Mouse (Mus musculus) ES-Bruce4 (cell line): ENCODE results near the gene Tmbim1. TPM values are rescaled to one million over a fixed set of nuclear protein-coding genes. Genes with fewer than 3 reads are reported as not detected.

Source experiments
- H3K27ac ChIP-seq: 2 replicates; pipeline ENCODE4 v1.5.1; 2012; ENCODE audit warnings: low read length, inconsistent platforms; ENCODE audit not compliant: insufficient read depth
- H3K27me3 ChIP-seq: 2 replicates; pipeline ENCODE4 v1.6.1; 2012; ENCODE audit warnings: mild to moderate bottlenecking, low read length, inconsistent platforms; ENCODE audit not compliant: control insufficient read depth, poor library complexity, insufficient read depth, severe bottlenecking
- H3K36me3 ChIP-seq: 2 replicates; pipeline ENCODE4 v1.6.1; 2012; ENCODE audit warnings: inconsistent platforms, mild to moderate bottlenecking, low read length, moderate library complexity; ENCODE audit not compliant: control insufficient read depth, poor library complexity, insufficient read depth, severe bottlenecking
- H3K4me1 ChIP-seq: one replicate; pipeline ENCODE4 v1.8.1; 2011; ENCODE audit warnings: low read length; ENCODE audit not compliant: control insufficient read depth, insufficient read depth
- H3K4me3 ChIP-seq: 2 replicates; pipeline ENCODE4 v1.5.1; 2011; ENCODE audit warnings: low read depth, mild to moderate bottlenecking, low read length
- H3K9ac ChIP-seq: 2 replicates; pipeline ENCODE4 v1.6.1; 2012; ENCODE audit warnings: low read depth, mild to moderate bottlenecking, inconsistent platforms; ENCODE audit not compliant: poor library complexity, severe bottlenecking
- H3K9me3 ChIP-seq: replicated peaks from 2 replicates; pipeline ENCODE4 v1.6.1; 2012; ENCODE audit warnings: mild to moderate bottlenecking, low read length, inconsistent platforms; ENCODE audit not compliant: control insufficient read depth, poor library complexity, insufficient read depth, severe bottlenecking
- CTCF ChIP-seq: IDR thresholded peaks from one replicate; pipeline ENCODE4 v1.8.1; 2011; ENCODE audit warnings: low read depth, low read length
- EP300 ChIP-seq: IDR thresholded peaks from 2 replicates; pipeline ENCODE4 v1.6.1; 2011; ENCODE audit warnings: low read depth, low read length; ENCODE audit not compliant: insufficient read depth
- POLR2A ChIP-seq: IDR thresholded peaks from one replicate; pipeline ENCODE4 v1.8.1; 2011; ENCODE audit warnings: low read length; ENCODE audit not compliant: insufficient read depth
- polyA plus RNA-seq: library from polyadenylated mRNA; stranded (reverse); fragments of >200 nt; gene quantifications from 2 replicates; pipeline ENCODE4 v1.2.4, GENCODE M21; 2011; ENCODE audit warnings: low read depth; ENCODE audit not compliant: missing spikeins, insufficient read depth, insufficient read length

Tmbim1 gene
- polyA plus RNA-seq, 1 experiment = 58.8 TPM

DNA sequence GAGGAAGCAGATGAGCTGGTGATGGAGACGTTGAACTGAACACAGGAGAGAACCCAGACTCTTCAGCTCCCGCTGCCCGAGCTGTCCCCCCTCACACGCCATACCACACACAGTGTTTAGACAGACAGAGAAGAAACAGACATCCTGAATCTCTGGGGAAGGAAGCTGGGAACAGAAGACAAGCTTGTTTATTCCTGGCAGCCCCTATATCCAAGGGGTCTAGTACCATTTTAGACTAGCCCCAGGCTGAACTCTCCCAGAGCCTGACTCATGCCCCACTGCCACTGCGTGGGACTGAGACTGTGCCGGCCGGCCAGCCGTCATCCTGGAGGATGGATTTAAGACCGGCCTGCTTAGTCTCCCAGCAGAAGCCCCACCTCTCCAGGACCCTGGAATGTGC, 30.4 kb downstream of the Tmbim1 start:
- Histone ChIP-seq H3K36me3 (0 out of 2 replicates have a peak, but pooled peaks cover 2% of the 10 kb centered on the region), H3K4me1 (no peaks in the 10 kb centered on the region), H3K9me3 (no peaks in the 10 kb centered on the region), H3K9ac (no peak overlapping the region), H3K4me3 (no peak overlapping the region), H3K27ac (no peak overlapping the region), H3K27me3 (no peaks in the 10 kb centered on the region)
- no peak for TF ChIP-seq POLR2A
- TF ChIP-seq EP300 = no peak
- TF ChIP-seq CTCF = no peak

DNA sequence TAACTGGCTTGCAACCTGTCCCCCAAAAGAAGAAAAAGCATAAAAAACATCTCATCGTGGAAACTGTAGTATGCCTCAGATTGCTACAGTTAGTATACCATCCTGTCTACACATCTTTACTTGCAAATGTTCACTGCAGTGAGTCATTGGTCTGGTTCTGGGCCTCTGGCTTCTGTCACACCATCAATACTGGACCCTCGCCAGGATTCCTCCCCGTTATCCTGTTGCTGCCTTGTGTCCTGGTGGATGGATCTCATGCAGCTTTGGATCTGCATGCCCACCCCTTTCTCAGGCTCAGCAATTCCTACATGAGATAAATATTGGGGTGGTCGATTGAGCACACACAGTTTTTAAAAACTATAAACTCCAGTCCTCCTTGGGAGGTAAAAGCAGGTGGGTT, 33.8 kb downstream of the Tmbim1 start:
- no peak for TF ChIP-seq POLR2A
- TF ChIP-seq EP300 = no peak
- TF ChIP-seq CTCF = no peak
- Histone ChIP-seq H3K4me1 (no peaks in the 10 kb centered on the region), H3K9ac (no peak overlapping the region), H3K27ac (no peak overlapping the region), H3K9me3 (no peaks in the 10 kb centered on the region), H3K27me3 (no peaks in the 10 kb centered on the region), H3K36me3 (peaks cover 6% of the 10 kb centered on the region), H3K4me3 (no peak overlapping the region)

DNA sequence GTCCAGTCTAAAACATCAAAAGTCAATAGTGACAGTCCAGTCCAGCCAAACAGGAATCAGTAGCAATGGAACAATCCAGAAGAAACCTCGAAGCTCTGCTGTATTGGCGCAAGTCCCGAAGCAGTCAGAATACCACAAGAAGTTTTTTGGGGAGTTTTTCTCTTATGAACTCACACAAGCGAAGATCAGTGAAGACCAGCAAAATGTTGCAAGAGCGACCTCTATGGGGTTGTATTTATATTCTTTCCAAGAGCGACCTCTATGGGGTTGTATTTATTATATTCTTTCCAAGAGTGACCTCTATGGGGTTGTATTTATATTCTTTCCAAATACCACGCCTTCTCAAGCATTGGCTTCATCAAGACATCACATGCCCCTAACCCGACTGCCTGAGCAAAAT, 36.7 kb downstream of the Tmbim1 start:
- H3K36me3 ChIP-seq = peaks cover 28% of the 10 kb centered on the region
- no peaks in the 10 kb centered on the region for H3K9me3 ChIP-seq
- TF ChIP-seq POLR2A (no peak), EP300 (no peak), CTCF (no peak)
- no peak overlapping the region for H3K4me3 ChIP-seq
- H3K4me1 ChIP-seq = no peaks in the 10 kb centered on the region
- H3K9ac ChIP-seq = no peak overlapping the region
- H3K27ac ChIP-seq = no peak overlapping the region
- no peaks in the 10 kb centered on the region for H3K27me3 ChIP-seq

DNA sequence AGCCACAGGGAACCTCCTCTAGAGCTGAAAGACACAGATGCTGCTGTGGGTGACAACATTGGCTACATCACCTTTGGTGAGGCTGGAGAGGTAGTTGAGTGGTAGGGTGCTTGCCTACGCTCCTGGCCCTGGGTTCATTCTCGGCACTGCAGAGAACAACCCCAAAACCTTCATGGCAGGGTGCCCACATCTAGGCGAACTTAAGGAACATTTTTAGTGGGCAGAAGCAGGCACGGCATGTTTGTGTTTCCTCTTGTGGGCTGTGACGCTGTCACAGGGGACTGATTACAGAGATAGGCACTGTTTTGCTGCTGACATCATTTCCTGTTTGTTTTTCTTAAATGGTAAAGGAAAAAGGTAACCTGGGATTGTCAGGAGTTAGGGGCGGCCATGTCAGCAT, 42.9 kb downstream of the Tmbim1 start:
- no peak overlapping the region for H3K9ac ChIP-seq
- no peak overlapping the region for H3K27ac ChIP-seq
- peaks cover 54% of the 10 kb centered on the region for H3K36me3 ChIP-seq
- H3K9me3 ChIP-seq = no peaks in the 10 kb centered on the region
- H3K27me3 ChIP-seq = no peaks in the 10 kb centered on the region
- TF ChIP-seq CTCF = no peak
- no peak for TF ChIP-seq POLR2A
- no peak for TF ChIP-seq EP300
- H3K4me1 ChIP-seq = peaks cover 2% of the 10 kb centered on the region
- H3K4me3 ChIP-seq = no peak overlapping the region

DNA sequence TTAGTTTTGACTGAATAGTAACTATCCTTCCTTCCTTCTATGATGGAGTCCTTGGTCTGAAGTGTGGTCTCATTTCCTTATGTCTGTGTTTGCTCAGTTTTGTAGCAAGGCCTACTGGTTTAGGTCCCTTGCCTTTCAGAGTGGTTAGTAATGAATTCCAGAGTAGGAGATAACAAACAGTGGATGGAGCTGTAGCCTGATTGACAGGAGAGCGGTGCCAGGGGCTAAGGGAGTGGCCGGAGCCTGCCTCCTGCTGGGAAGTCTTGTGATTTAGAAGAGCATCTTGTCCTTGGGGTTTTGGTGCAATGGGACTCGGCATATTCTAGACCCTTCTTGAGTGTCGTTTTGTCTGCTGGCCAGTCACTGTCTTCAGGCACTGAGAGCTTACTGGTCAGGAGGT, 48.6 kb downstream of the Tmbim1 start:
- H3K27ac ChIP-seq = peak overlapping the region; percentile 83
- peaks cover 36% of the 10 kb centered on the region for H3K36me3 ChIP-seq
- H3K9ac ChIP-seq = no peak overlapping the region
- TF ChIP-seq EP300 = peak; percentile 93
- no peak for TF ChIP-seq CTCF
- no peaks in the 10 kb centered on the region for H3K9me3 ChIP-seq
- H3K4me1 ChIP-seq = peaks cover 4% of the 10 kb centered on the region
- no peak overlapping the region for H3K4me3 ChIP-seq
- no peaks in the 10 kb centered on the region for H3K27me3 ChIP-seq

DNA sequence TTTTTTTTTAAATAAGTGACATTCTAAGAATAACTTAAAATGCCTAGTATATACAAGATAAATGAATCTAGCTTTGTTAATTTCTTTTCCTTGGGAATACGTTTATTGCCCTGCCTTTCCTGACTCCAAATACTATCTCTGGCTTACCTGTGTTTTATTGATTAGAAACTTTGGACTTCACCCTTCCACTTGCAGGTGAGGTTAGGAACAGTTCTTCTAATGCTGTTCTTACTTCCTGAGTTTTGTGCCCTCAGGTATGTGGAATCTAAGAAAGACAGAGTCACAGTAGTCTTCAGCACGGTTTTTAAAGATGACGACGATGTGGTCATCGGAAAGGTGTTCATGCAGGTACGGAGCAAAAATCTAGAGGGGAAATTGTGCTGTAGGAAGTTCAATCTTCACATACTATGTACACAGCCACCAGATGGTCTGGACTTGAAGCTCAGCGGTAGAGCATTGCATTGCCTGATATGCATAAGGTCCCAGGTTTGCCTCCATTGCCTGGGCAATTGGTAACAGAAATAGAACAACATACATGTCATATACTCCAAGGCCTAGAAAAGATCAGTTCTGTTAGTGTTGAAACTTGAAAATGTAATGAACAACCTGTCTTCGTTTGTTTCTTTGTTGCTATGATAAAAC, 49.6 kb downstream of the Tmbim1 start:
- TF ChIP-seq CTCF (no peak), POLR2A (no peak), EP300 (no peak)
- Histone ChIP-seq H3K27me3 (no peaks in the 10 kb centered on the region), H3K4me1 (peaks cover 4% of the 10 kb centered on the region), H3K27ac (peak overlapping the region; percentile 83), H3K36me3 (peaks cover 42% of the 10 kb centered on the region), H3K9ac (no peak overlapping the region), H3K9me3 (no peaks in the 10 kb centered on the region), H3K4me3 (no peak overlapping the region)
